ENCODE assay signal across 26 mouse cellular contexts in the genomic region with DNA sequence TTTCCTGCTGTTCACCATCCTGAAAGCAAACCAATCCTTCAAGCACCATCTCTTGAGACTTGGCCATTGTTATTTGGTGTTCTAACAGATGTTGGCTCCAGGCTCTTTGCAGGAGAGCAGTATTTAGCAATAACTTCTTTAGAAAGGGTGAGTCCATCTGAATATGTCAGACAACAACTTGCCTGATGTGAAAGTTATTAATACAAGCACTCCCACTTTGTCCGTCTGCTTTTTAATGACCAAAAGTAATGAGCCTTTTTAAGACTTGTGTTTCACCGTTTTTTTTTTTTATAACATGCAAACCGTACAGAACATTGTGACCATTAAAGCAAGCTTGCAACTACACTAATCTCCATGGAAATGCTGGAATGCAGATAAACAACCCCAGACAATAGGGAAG.
A peak's percentile ranks its signal among the peaks of the same experiment; 100 is the strongest.
DNase-seq lines count a peak whose midpoint lies in the region; ATAC-seq and TF ChIP-seq lines count a peak whose summit lies in the region.
"Had no signal": no experiment of that assay in that cellular context is flagged by ENCODE, and none has a peak within 500 bp of the region (broad histone marks: within the 10 kb centered on the region; RNA-seq: fewer than 3 reads in every experiment).

No protein-coding gene starts in this region.

- ATAC-seq in heart, postnatal 0 days (ENCODE audit: insufficient read depth, low read depth) = no peak
- ATAC-seq in heart, embryonic 12.5 days (ENCODE audit: insufficient number of reproducible peaks, low FRiP score) = no peak
- peak; percentile 34; the same call in 1 of the 2 replicates for ATAC-seq in lung, postnatal 0 days
- ATAC-seq in stomach, postnatal 0 days (ENCODE audit: low FRiP score, low TSS enrichment) = no peak
- ATAC-seq in hindbrain, embryonic 14.5 days (ENCODE audit: low FRiP score) = no peak
- ATAC-seq: forebrain, embryonic 16.5 days; intestine, postnatal 0 days; midbrain, embryonic 16.5 days; Patski had no signal

- H3K4me2 ChIP-seq in heart, postnatal 0 days (ENCODE audit: low read depth, low read length) = no peak overlapping the region
- H3K4me2 ChIP-seq in heart, embryonic 12.5 days = no peak overlapping the region
- no peak overlapping the region for H3K4me2 ChIP-seq in lung, postnatal 0 days (replicated peaks; ENCODE audit: low read depth, low read length)
- no peak overlapping the region for H3K4me2 ChIP-seq in stomach, postnatal 0 days (replicated peaks; ENCODE audit: low read depth)
- no peak overlapping the region for H3K4me2 ChIP-seq in hindbrain, embryonic 14.5 days (replicated peaks)
- H3K4me2 ChIP-seq: embryonic facial prominence, embryonic 12.5 days; liver, embryonic 15.5 days; neural tube, embryonic 13.5 days had no signal

- TF ChIP-seq CTCF in heart, postnatal 0 days (IDR thresholded peaks at IDR 0.05; ENCODE audit: low read depth) = no peak
- TF ChIP-seq CTCF in lung, postnatal 0 days (IDR thresholded peaks at IDR 0.05) = no peak
- no peak for TF ChIP-seq CTCF in stomach, postnatal 0 days (IDR thresholded peaks at IDR 0.05; ENCODE audit: low read depth)

- WGBS in heart, postnatal 0 days = 73% methylated on average over 3 of the region's 3 CpGs
- WGBS in heart, embryonic 12.5 days = 74% methylated on average over 3 of the region's 3 CpGs
- WGBS in lung, postnatal 0 days = 58% methylated on average over 3 of the region's 3 CpGs
- 54% methylated on average over 3 of the region's 3 CpGs for WGBS in stomach, postnatal 0 days
- WGBS in hindbrain, embryonic 14.5 days = 43% methylated on average over 3 of the region's 3 CpGs

- H3K36me3 ChIP-seq in heart, postnatal 0 days (replicated peaks; ENCODE audit: control insufficient read depth, insufficient read depth, low read length) = no peaks in the 10 kb centered on the region
- H3K36me3 ChIP-seq in heart, embryonic 12.5 days = no peaks in the 10 kb centered on the region
- no peaks in the 10 kb centered on the region for H3K36me3 ChIP-seq in lung, postnatal 0 days (ENCODE audit: insufficient read depth, low read length)
- H3K36me3 ChIP-seq in stomach, postnatal 0 days (ENCODE audit: control insufficient read depth, insufficient read depth, low read length) = no peaks in the 10 kb centered on the region
- no peaks in the 10 kb centered on the region for H3K36me3 ChIP-seq in hindbrain, embryonic 14.5 days (replicated peaks; ENCODE audit: control insufficient read depth, insufficient read depth)
- H3K36me3 ChIP-seq: embryonic facial prominence, embryonic 12.5 days; G1E; heart, embryonic 10.5 days; liver, embryonic 15.5 days; neural tube, embryonic 13.5 days had no signal

- H3K27me3 ChIP-seq in heart, postnatal 0 days (ENCODE audit: control insufficient read depth, insufficient read depth, low read length) = no peaks in the 10 kb centered on the region
- no peaks in the 10 kb centered on the region for H3K27me3 ChIP-seq in heart, embryonic 12.5 days (replicated peaks)
- no peaks in the 10 kb centered on the region for H3K27me3 ChIP-seq in lung, postnatal 0 days (replicated peaks; ENCODE audit: insufficient read depth, low read length)
- no peaks in the 10 kb centered on the region for H3K27me3 ChIP-seq in stomach, postnatal 0 days (ENCODE audit: control insufficient read depth, insufficient read depth, low read length)
- H3K27me3 ChIP-seq in hindbrain, embryonic 14.5 days (ENCODE audit: control insufficient read depth, insufficient read depth, low read length) = no peaks in the 10 kb centered on the region
- H3K27me3 ChIP-seq: CH12.LX; embryonic facial prominence, embryonic 12.5 days; liver, embryonic 15.5 days; neural tube, embryonic 13.5 days; Patski had no signal

- H3K27ac ChIP-seq in heart, postnatal 0 days (ENCODE audit: low read depth) = no peak overlapping the region
- no peak overlapping the region for H3K27ac ChIP-seq in heart, embryonic 12.5 days (ENCODE audit: poor library complexity, severe bottlenecking)
- no peak overlapping the region for H3K27ac ChIP-seq in lung, postnatal 0 days (ENCODE audit: low read length)
- H3K27ac ChIP-seq in stomach, postnatal 0 days (replicated peaks) = 0 out of 2 replicates have a peak overlapping the region, but pooled peaks have one; percentile 41
- H3K27ac ChIP-seq in hindbrain, embryonic 14.5 days = no peak overlapping the region
- H3K27ac ChIP-seq: embryonic facial prominence, embryonic 12.5 days; heart, embryonic 10.5 days; left cerebral cortex, adult 2 months; liver, embryonic 15.5 days; macrophage; neural tube, embryonic 13.5 days had no signal

- H3K9ac ChIP-seq in heart, postnatal 0 days (replicated peaks; ENCODE audit: low read depth, low read length) = no peak overlapping the region
- no peak overlapping the region for H3K9ac ChIP-seq in heart, embryonic 12.5 days
- no peak overlapping the region for H3K9ac ChIP-seq in lung, postnatal 0 days (replicated peaks; ENCODE audit: low read depth)
- no peak overlapping the region for H3K9ac ChIP-seq in stomach, postnatal 0 days (ENCODE audit: low read length)
- no peak overlapping the region for H3K9ac ChIP-seq in hindbrain, embryonic 14.5 days
- H3K9ac ChIP-seq: embryonic facial prominence, embryonic 12.5 days; liver, embryonic 15.5 days; neural tube, embryonic 13.5 days had no signal

- DNase-seq in heart, postnatal 0 days (ENCODE audit: low spot score) = peak; percentile 9
- DNase-seq in lung, postnatal 0 days (ENCODE audit: low spot score) = peak; percentile 56
- no peak for DNase-seq in lung, postnatal 10 days
- DNase-seq in fibroblast of lung, adult 2 months (ENCODE audit: low read depth) = peak; percentile 7
- DNase-seq in stomach, postnatal 0 days (ENCODE audit: low spot score) = no peak
- no peak for DNase-seq in hindbrain, embryonic 14.5 days (ENCODE audit: low spot score)
- DNase-seq: adrenal gland, postnatal 36 days; B cell, adult 2 months; cerebellum, adult 11 months; cerebellum, adult 9-11 months; gastrocnemius, postnatal 36 days; liver had no signal

- no peaks in the 10 kb centered on the region for H3K9me3 ChIP-seq in heart, postnatal 0 days (replicated peaks; ENCODE audit: control insufficient read depth, low read length)
- H3K9me3 ChIP-seq in heart, embryonic 12.5 days (replicated peaks) = no peaks in the 10 kb centered on the region
- H3K9me3 ChIP-seq in lung, postnatal 0 days (ENCODE audit: low read length) = no peaks in the 10 kb centered on the region
- H3K9me3 ChIP-seq in stomach, postnatal 0 days (ENCODE audit: control insufficient read depth, low read length) = no peaks in the 10 kb centered on the region
- no peaks in the 10 kb centered on the region for H3K9me3 ChIP-seq in hindbrain, embryonic 14.5 days (ENCODE audit: control insufficient read depth, low read length)
- H3K9me3 ChIP-seq: embryonic facial prominence, embryonic 12.5 days; G1E; heart, embryonic 10.5 days; liver, embryonic 15.5 days; neural tube, embryonic 13.5 days had no signal

- no peak for TF ChIP-seq EP300 in heart, postnatal 0 days (IDR thresholded peaks at IDR 0.05; ENCODE audit: low read depth)
- TF ChIP-seq EP300 in lung, postnatal 0 days (IDR thresholded peaks at IDR 0.05) = no peak
- TF ChIP-seq EP300 in stomach, postnatal 0 days (optimal IDR thresholded peaks at IDR 0.05) = no peak

- H3K4me3 ChIP-seq in heart, postnatal 0 days (ENCODE audit: low read depth, low read length) = no peak overlapping the region
- no peak overlapping the region for H3K4me3 ChIP-seq in heart, embryonic 12.5 days
- no peak overlapping the region for H3K4me3 ChIP-seq in lung, postnatal 0 days (ENCODE audit: low read depth, low read length)
- no peak overlapping the region for H3K4me3 ChIP-seq in stomach, postnatal 0 days (ENCODE audit: low read depth, low read length)
- H3K4me3 ChIP-seq in hindbrain, embryonic 14.5 days (replicated peaks; ENCODE audit: low read length) = no peak overlapping the region
- H3K4me3 ChIP-seq: embryonic facial prominence, embryonic 12.5 days; heart, embryonic 10.5 days; left cerebral cortex, adult 2 months; liver, embryonic 15.5 days; myocyte; neural tube, embryonic 13.5 days had no signal

- H3K4me1 ChIP-seq in heart, postnatal 0 days (ENCODE audit: control insufficient read depth, insufficient read depth) = no peaks in the 10 kb centered on the region
- H3K4me1 ChIP-seq in heart, embryonic 12.5 days (replicated peaks) = no peaks in the 10 kb centered on the region
- no peaks in the 10 kb centered on the region for H3K4me1 ChIP-seq in lung, postnatal 0 days (ENCODE audit: insufficient read depth, low read depth, low read length)
- H3K4me1 ChIP-seq in stomach, postnatal 0 days (replicated peaks; ENCODE audit: control insufficient read depth, insufficient read depth) = no peaks in the 10 kb centered on the region
- 0 out of 2 replicates have a peak, but pooled peaks cover 5% of the 10 kb centered on the region for H3K4me1 ChIP-seq in hindbrain, embryonic 14.5 days (replicated peaks; ENCODE audit: control insufficient read depth, insufficient read depth, low read length)
- H3K4me1 ChIP-seq: embryonic facial prominence, embryonic 12.5 days; heart, embryonic 10.5 days; liver, embryonic 15.5 days had no signal

Comparison
In these comparisons a context has a peak if more than half of its experiments do, and no peak if none do; other contexts are left out.
1. DNase-seq: peak in heart, postnatal 0 days (single experiment), lung, postnatal 0 days (single experiment) and fibroblast of lung, adult 2 months (single experiment); none in lung, postnatal 10 days (single experiment), stomach, postnatal 0 days (single experiment) and hindbrain, embryonic 14.5 days (single experiment).